Mouse (Mus musculus) liver, postnatal 0 days (tissue): ENCODE measurements around the gene Mettl23.
A peak's percentile ranks its signal among the peaks of the same experiment; 100 is the strongest.

ENCODE experiments used
- CTCF ChIP-seq: sonication (generic); IDR thresholded peaks from 2 replicates; pipeline ENCODE4 v1.5.1; 2016; ENCODE audit warnings: antibody characterized with exemption, low read depth
- EP300 ChIP-seq: IDR thresholded peaks from 2 replicates; pipeline ENCODE4 v1.6.1; 2016; ENCODE audit warnings: antibody characterized with exemption, low read depth, mild to moderate bottlenecking

DNA sequence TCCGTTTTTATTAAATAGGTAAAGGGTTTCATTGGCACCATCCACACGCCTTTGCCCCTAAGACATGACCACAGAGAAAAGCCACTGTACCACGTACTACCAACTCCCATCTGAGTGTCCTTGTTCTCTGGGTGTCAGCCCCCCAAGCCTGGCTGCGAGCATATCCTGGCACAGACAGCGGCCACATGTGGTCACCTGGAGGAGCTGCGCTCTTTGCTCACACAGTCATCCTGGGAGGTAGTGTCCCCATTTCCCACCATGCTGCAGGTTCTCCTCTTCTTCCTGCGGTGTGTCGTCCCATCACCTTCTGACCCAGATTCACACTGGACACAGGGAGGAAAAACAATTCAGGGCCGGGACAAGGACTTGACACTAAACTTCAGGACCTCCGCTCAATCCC lies 5.6 kb upstream of the Mettl23 start:
- TF ChIP-seq CTCF: peak; percentile 22; the same call in 1 of the 2 replicates
- no peak for TF ChIP-seq EP300
